Mouse (Mus musculus): ENCODE measurements at regions not wholly inside any gene's neighbourhood (a gene's known extent, or its start where the extent isn't known, plus 50 kb on each side); places are given as distances from the start of the nearest gene placed in this dataset.

GRCm38 (mm10) chr16:93151652-93152051 lies 325.7 kb upstream of the Runx1 start:
- no peak for ATAC-seq (ENCODE audit: low FRiP score, low read depth)
- TF ChIP-seq POLR2A (IDR thresholded peaks at IDR 0.05; ENCODE audit: borderline replicate concordance, extremely low read depth, insufficient read depth, insufficient read length): no peak
- Histone ChIP-seq H3K27ac (replicated peaks; ENCODE audit: low read depth, low read length) (no peak overlapping the region), H3K4me1 (ENCODE audit: control insufficient read depth, insufficient read depth, low read length) (0 out of 2 replicates have a peak, but pooled peaks cover 7% of the 10 kb centered on the region), H3K4me3 (replicated peaks; ENCODE audit: low read length) (no peak overlapping the region), H3K9me3 (ENCODE audit: control insufficient read depth, low read length) (no peaks in the 10 kb centered on the region), H3K27me3 (ENCODE audit: control insufficient read depth, insufficient read depth, low read length) (no peaks in the 10 kb centered on the region), H3K36me3 (ENCODE audit: control insufficient read depth, insufficient read depth, low read length) (no peaks in the 10 kb centered on the region), H3K4me2 (replicated peaks; ENCODE audit: low read depth, low read length, severe bottlenecking) (no peak overlapping the region), H3K9ac (ENCODE audit: low read depth, low read length, severe bottlenecking) (no peak overlapping the region)
- WGBS: 100% methylated on average over 2 of the region's 2 CpGs
- DNase-seq (ENCODE audit: low spot score): no peak

- no peaks in the 10 kb centered on the region for H3K9me3 ChIP-seq (ENCODE audit: control insufficient read depth, low read length)
- no peak for TF ChIP-seq POLR2A (IDR thresholded peaks at IDR 0.05; ENCODE audit: borderline replicate concordance, extremely low read depth, insufficient read depth, insufficient read length)
- no peak overlapping the region for H3K4me3 ChIP-seq (replicated peaks; ENCODE audit: low read length)
- DNase-seq (ENCODE audit: low spot score) (no peak), ATAC-seq (ENCODE audit: low FRiP score, low read depth) (no peak)
- WGBS: 72% methylated on average over 12 of the region's 12 CpGs
- H3K27me3 ChIP-seq (ENCODE audit: control insufficient read depth, insufficient read depth, low read length): no peaks in the 10 kb centered on the region
- no peak overlapping the region for H3K4me2 ChIP-seq (replicated peaks; ENCODE audit: low read depth, low read length, severe bottlenecking)
- H3K36me3 ChIP-seq (ENCODE audit: control insufficient read depth, insufficient read depth, low read length): no peaks in the 10 kb centered on the region
- no peak overlapping the region for H3K27ac ChIP-seq (replicated peaks; ENCODE audit: low read depth, low read length)
- no peak overlapping the region for H3K9ac ChIP-seq (ENCODE audit: low read depth, low read length, severe bottlenecking)
- 0 out of 2 replicates have a peak, but pooled peaks cover 7% of the 10 kb centered on the region for H3K4me1 ChIP-seq (ENCODE audit: control insufficient read depth, insufficient read depth, low read length)
Measured at GRCm38 (mm10) chr16:93150451-93150850, 324.5 kb upstream of the Runx1 start.

- Histone ChIP-seq H3K27me3 (ENCODE audit: control insufficient read depth, insufficient read depth, low read length) (no peaks in the 10 kb centered on the region), H3K4me1 (ENCODE audit: control insufficient read depth, insufficient read depth, low read length) (0 out of 2 replicates have a peak, but pooled peaks cover under 1% of the 10 kb centered on the region), H3K9me3 (ENCODE audit: control insufficient read depth, low read length) (no peaks in the 10 kb centered on the region), H3K9ac (ENCODE audit: low read depth, low read length, severe bottlenecking) (no peak overlapping the region), H3K4me2 (replicated peaks; ENCODE audit: low read depth, low read length, severe bottlenecking) (no peak overlapping the region), H3K4me3 (replicated peaks; ENCODE audit: low read length) (no peak overlapping the region), H3K36me3 (ENCODE audit: control insufficient read depth, insufficient read depth, low read length) (no peaks in the 10 kb centered on the region), H3K27ac (replicated peaks; ENCODE audit: low read depth, low read length) (no peak overlapping the region)
- 76% methylated on average over 5 of the region's 5 CpGs for WGBS
- DNase-seq (ENCODE audit: low spot score) (no peak), ATAC-seq (ENCODE audit: low FRiP score, low read depth) (no peak)
- no peak for TF ChIP-seq POLR2A (IDR thresholded peaks at IDR 0.05; ENCODE audit: borderline replicate concordance, extremely low read depth, insufficient read depth, insufficient read length)
Measured at GRCm38 (mm10) chr16:93147525-93148222, 321.7 kb upstream of the Runx1 start.

- DNase-seq (ENCODE audit: low spot score): no peak
- H3K27ac ChIP-seq (replicated peaks; ENCODE audit: low read depth, low read length): no peak overlapping the region
- no peak for ATAC-seq (ENCODE audit: low FRiP score, low read depth)
- H3K4me2 ChIP-seq (replicated peaks; ENCODE audit: low read depth, low read length, severe bottlenecking): no peak overlapping the region
- H3K9ac ChIP-seq (ENCODE audit: low read depth, low read length, severe bottlenecking): no peak overlapping the region
- H3K27me3 ChIP-seq (ENCODE audit: control insufficient read depth, insufficient read depth, low read length): no peaks in the 10 kb centered on the region; the same call in 1 of the 2 replicates
- no peaks in the 10 kb centered on the region for H3K36me3 ChIP-seq (ENCODE audit: control insufficient read depth, insufficient read depth, low read length)
- WGBS: 88% methylated on average over 3 of the region's 3 CpGs
- no peak for TF ChIP-seq POLR2A (IDR thresholded peaks at IDR 0.05; ENCODE audit: borderline replicate concordance, extremely low read depth, insufficient read depth, insufficient read length)
- H3K9me3 ChIP-seq (ENCODE audit: control insufficient read depth, low read length): no peaks in the 10 kb centered on the region
- H3K4me1 ChIP-seq (ENCODE audit: control insufficient read depth, insufficient read depth, low read length): no peaks in the 10 kb centered on the region
- H3K4me3 ChIP-seq (replicated peaks; ENCODE audit: low read length): no peak overlapping the region
Measured at GRCm38 (mm10) chr16:93146812-93147211, 320.9 kb upstream of the Runx1 start.

GRCm38 (mm10) chr16:93145617-93146016 lies 319.7 kb upstream of the Runx1 start:
- ATAC-seq (ENCODE audit: low FRiP score, low read depth): no peak

More at GRCm38 (mm10) chr16:93145617-93146016, 319.7 kb upstream of the Runx1 start:
- no peak for DNase-seq (ENCODE audit: low spot score)
- Histone ChIP-seq H3K9ac (ENCODE audit: low read depth, low read length, severe bottlenecking) (no peak overlapping the region), H3K36me3 (ENCODE audit: control insufficient read depth, insufficient read depth, low read length) (no peaks in the 10 kb centered on the region), H3K4me2 (replicated peaks; ENCODE audit: low read depth, low read length, severe bottlenecking) (no peak overlapping the region), H3K27ac (replicated peaks; ENCODE audit: low read depth, low read length) (no peak overlapping the region), H3K9me3 (ENCODE audit: control insufficient read depth, low read length) (no peaks in the 10 kb centered on the region), H3K4me1 (ENCODE audit: control insufficient read depth, insufficient read depth, low read length) (no peaks in the 10 kb centered on the region), H3K4me3 (replicated peaks; ENCODE audit: low read length) (no peak overlapping the region), H3K27me3 (ENCODE audit: control insufficient read depth, insufficient read depth, low read length) (no peaks in the 10 kb centered on the region; the same call in 1 of the 2 replicates)
- 75% methylated on average over 3 of the region's 3 CpGs for WGBS
- no peak for TF ChIP-seq POLR2A (IDR thresholded peaks at IDR 0.05; ENCODE audit: borderline replicate concordance, extremely low read depth, insufficient read depth, insufficient read length)
